Mouse (Mus musculus) adrenal gland, postnatal 36 days (tissue): ENCODE data around the gene Isg15. TPM values are rescaled to one million over a fixed set of nuclear protein-coding genes. Genes with fewer than 3 reads are reported as not detected.

Experiments used
- DNase-seq, 2 experiments: peaks; one replicate each; pipeline ENCODE4 v3.0.0; 2021; ENCODE audit warnings: mixed read lengths in 1 of 2
- long read RNA-seq, 2 experiments: library from polyadenylated mRNA; stranded (forward); transcript quantifications; one replicate each; pipeline ENCODE4 v2.0.0; 2021; ENCODE audit warnings: borderline sequencing depth in 2 of 2
- total RNA-seq, 2 experiments: library from RNA; stranded (reverse); gene quantifications; 2 replicates each; pipeline ENCODE4 v1.2.3; 2021

Isg15 gene
- total RNA-seq = 1 to 10 TPM; 7.5 to 9.0 TPM
- long read RNA-seq, experiment 1, partial matches to known transcripts = 0 of 2 reads
- long read RNA-seq, experiment 1, other reads (novel, unspliced or antisense) = 0 of 2 reads
- long read RNA-seq, experiment 2, transcript Isg15-201 (2 exons, 756 nt) = major isoform, 5 of 7 reads
- long read RNA-seq, experiment 2, partial matches to known transcripts = 0 of 7 reads
- long read RNA-seq, experiment 2, other reads (novel, unspliced or antisense) = 2 of 7 reads

GRCm38 (mm10) chr4:156200623-156201475, at the start of gene Isg15:
TSS of gene Isg15 (minus strand) at chr4:156200818.
- peak; percentile 20 to 40 for DNase-seq

- no peak for DNase-seq
Observed at GRCm38 (mm10) chr4:156249567-156249966, 48.9 kb upstream of the Isg15 start.

GRCm38 (mm10) chr4:156236651-156237447, 36.2 kb upstream of the Isg15 start:
- no peak for DNase-seq

- peak; percentile 95 to 97 for DNase-seq
Observed at GRCm38 (mm10) chr4:156235808-156236533, 35.4 kb upstream of the Isg15 start, which contains the start of gene Noc2l. TSS of gene Noc2l (plus strand) at chr4:156236010.

GRCm38 (mm10) chr4:156235360-156235770, 34.7 kb upstream of the Isg15 start:
- no peak for DNase-seq

GRCm38 (mm10) chr4:156234701-156235213, 34.1 kb upstream of the Isg15 start, which contains the start of gene Plekhn1:
TSS of gene Plekhn1 (minus strand) at chr4:156234857.
- peak; percentile 85 to 91 for DNase-seq

- DNase-seq = peak in 1 of 2 experiments; percentile 59
Observed at GRCm38 (mm10) chr4:156234021-156234501, 33.4 kb upstream of the Isg15 start.

- DNase-seq = peak; percentile 52 to 69
Observed at GRCm38 (mm10) chr4:156228393-156229024, 27.9 kb upstream of the Isg15 start.

GRCm38 (mm10) chr4:156227752-156228392, 27.3 kb upstream of the Isg15 start:
- DNase-seq = peak in 1 of 2 experiments; percentile 49

- DNase-seq = no peak
Observed at GRCm38 (mm10) chr4:156224276-156224675, 23.7 kb upstream of the Isg15 start.

GRCm38 (mm10) chr4:156219936-156220335, 19.3 kb upstream of the Isg15 start:
- DNase-seq = no peak

GRCm38 (mm10) chr4:156217838-156218237, 17.2 kb upstream of the Isg15 start:
- DNase-seq = no peak

- DNase-seq = no peak
Observed at GRCm38 (mm10) chr4:156217022-156217669, 16.5 kb upstream of the Isg15 start.

GRCm38 (mm10) chr4:156216196-156216595, 15.6 kb upstream of the Isg15 start:
- DNase-seq = peak in 1 of 2 experiments; percentile 25

- peak; percentile 91 to 92 for DNase-seq
Observed at GRCm38 (mm10) chr4:156215649-156216048, 15.0 kb upstream of the Isg15 start, which contains the start of gene Perm1. TSS of gene Perm1 (plus strand) at chr4:156215868.

GRCm38 (mm10) chr4:156213134-156213533, 12.5 kb upstream of the Isg15 start:
- no peak for DNase-seq

- no peak for DNase-seq
Observed at GRCm38 (mm10) chr4:156209963-156210635, 9.5 kb upstream of the Isg15 start.

GRCm38 (mm10) chr4:156208872-156209271, 8.3 kb upstream of the Isg15 start:
- DNase-seq = no peak
